14 mouse cellular contexts compared by ENCODE assay signal in genomic region chr3:124820586-124820985, GRCm38 (mm10).
"Had no signal": no experiment of that assay in that cellular context is flagged by ENCODE, and none has a peak within 500 bp of the region (broad histone marks: within the 10 kb centered on the region; RNA-seq: fewer than 3 reads in every experiment).

No protein-coding gene starts in this region.

- H3K9ac ChIP-seq: limb, embryonic 12.5 days; liver, embryonic 13.5 days; liver, postnatal 0 days; lung, embryonic 15.5 days; midbrain, embryonic 15.5 days had no signal

- ATAC-seq: liver, postnatal 0 days; midbrain, embryonic 15.5 days had no signal

- H3K36me3 ChIP-seq: limb, embryonic 12.5 days; liver, embryonic 13.5 days; lung, embryonic 15.5 days; midbrain, embryonic 15.5 days had no signal

- H3K9me3 ChIP-seq: limb, embryonic 12.5 days; liver, embryonic 13.5 days; lung, embryonic 15.5 days; midbrain, embryonic 15.5 days had no signal

- H3K4me2 ChIP-seq: limb, embryonic 12.5 days; liver, embryonic 13.5 days; lung, embryonic 15.5 days; midbrain, embryonic 15.5 days had no signal

- H3K27me3 ChIP-seq: limb, embryonic 12.5 days; liver, embryonic 13.5 days; lung, embryonic 15.5 days; megakaryocyte, embryonic 14.5 days; midbrain, embryonic 15.5 days had no signal

- H3K4me1 ChIP-seq: limb, embryonic 12.5 days; liver, embryonic 13.5 days; lung, embryonic 15.5 days; megakaryocyte, embryonic 14.5 days; midbrain, embryonic 15.5 days had no signal

- H3K4me3 ChIP-seq: limb, embryonic 12.5 days; liver, embryonic 13.5 days; lung, embryonic 15.5 days; megakaryocyte, embryonic 14.5 days; midbrain, embryonic 15.5 days had no signal

- H3K27ac ChIP-seq: limb, embryonic 12.5 days; liver, embryonic 13.5 days; lung, embryonic 15.5 days; macrophage; midbrain, embryonic 15.5 days had no signal

- DNase-seq: kidney, postnatal 10 days; kidney, postnatal 4 days; liver; liver, embryonic 13.5 days; liver, postnatal 0 days; lung, postnatal 14 days; right cerebral cortex, adult 18-20 months; right cerebral cortex, postnatal 25 days; thymus, postnatal 4 days had no signal
